Mouse (Mus musculus) midbrain, postnatal 0 days (tissue): ENCODE results near the gene Adra2b. TPM values are rescaled to one million over a fixed set of nuclear protein-coding genes. Genes with fewer than 3 reads are reported as not detected.

Experiments used
- ATAC-seq: fragments of 200-750 bp; cut with Nextera tagmentation; 2 replicates; pipeline ENCODE4 v1.8.0; 2017; ENCODE audit warnings: moderate number of reproducible peaks, mild to moderate bottlenecking, moderate TSS enrichment, moderate library complexity; ENCODE audit not compliant: low FRiP score
- DNase-seq: peaks from one replicate; pipeline ENCODE4 v3.0.0-alpha.2; 2015; ENCODE audit warnings: low spot score
- H3K27ac ChIP-seq: fragments of 300-500 bp; sonication (generic); 2 replicates; pipeline ENCODE4 v1.5.1; 2014; ENCODE audit warnings: low read depth, mild to moderate bottlenecking, low read length, mixed read lengths
- H3K27me3 ChIP-seq: fragments of 300-500 bp; sonication (generic); 2 replicates; pipeline ENCODE4 v1.6.1; 2014; ENCODE audit warnings: low read length, control low read depth, mixed read lengths; ENCODE audit not compliant: insufficient read depth
- H3K36me3 ChIP-seq: fragments of 300-500 bp; sonication (generic); 2 replicates; pipeline ENCODE4 v1.6.1; 2014; ENCODE audit warnings: low read length, control low read depth, mixed read lengths; ENCODE audit not compliant: insufficient read depth
- H3K4me1 ChIP-seq: fragments of 300-500 bp; sonication (generic); 2 replicates; pipeline ENCODE4 v1.6.1; 2014; ENCODE audit warnings: mild to moderate bottlenecking, control low read depth, antibody characterized with exemption, low read length, mixed read lengths; ENCODE audit not compliant: insufficient read depth
- H3K4me2 ChIP-seq: fragments of 300-500 bp; sonication (generic); 2 replicates; pipeline ENCODE4 v1.6.1; 2014; ENCODE audit warnings: low read depth, mild to moderate bottlenecking, low read length, mixed read lengths; ENCODE audit not compliant: poor library complexity, severe bottlenecking
- H3K4me3 ChIP-seq: fragments of 300-500 bp; sonication (generic); 2 replicates; pipeline ENCODE4 v1.5.1; 2014; ENCODE audit warnings: low read depth, mild to moderate bottlenecking, low read length, moderate library complexity
- H3K9ac ChIP-seq: fragments of 300-500 bp; sonication (generic); replicated peaks from 2 replicates; pipeline ENCODE4 v1.6.1; 2014; ENCODE audit warnings: mild to moderate bottlenecking, low read length, moderate library complexity, mixed read lengths; ENCODE audit not compliant: poor library complexity, severe bottlenecking
- H3K9me3 ChIP-seq: fragments of 300-500 bp; sonication (generic); 2 replicates; pipeline ENCODE4 v1.6.1; 2016; ENCODE audit warnings: low read length, control low read depth
- CTCF ChIP-seq: IDR thresholded peaks from 2 replicates; pipeline ENCODE4 v1.5.1; 2016; ENCODE audit warnings: antibody characterized with exemption, mild to moderate bottlenecking
- WGBS: fragments of 180-500 bp; shearing (Covaris S2); extraction: QIAGEN DNeasy Blood & Tissue Kit; methylation state at CpG from one replicate; pipeline ENCODE4 v1.1.7; 2014; 5-methylcytosine and 5-hydroxymethylcytosine counted together
- polyA plus RNA-seq: library from polyadenylated mRNA; unstranded; fragments of >200 nt; fragmentation: Nextera tagmentation; extraction: Ambion mirVana; gene quantifications from 2 replicates; pipeline ENCODE4 v1.2.1, GENCODE M21; 2015
- total RNA-seq: library from RNA; depleted of rRNA; stranded (reverse); fragments of >200 nt; gene quantifications from 2 replicates; pipeline ENCODE4 v1.2.3, GENCODE M21; 2014

The Adra2b gene
- total and polyA plus RNA-seq, 2 experiments from 2014 or later = 0.68 to 0.71 TPM

DNA sequence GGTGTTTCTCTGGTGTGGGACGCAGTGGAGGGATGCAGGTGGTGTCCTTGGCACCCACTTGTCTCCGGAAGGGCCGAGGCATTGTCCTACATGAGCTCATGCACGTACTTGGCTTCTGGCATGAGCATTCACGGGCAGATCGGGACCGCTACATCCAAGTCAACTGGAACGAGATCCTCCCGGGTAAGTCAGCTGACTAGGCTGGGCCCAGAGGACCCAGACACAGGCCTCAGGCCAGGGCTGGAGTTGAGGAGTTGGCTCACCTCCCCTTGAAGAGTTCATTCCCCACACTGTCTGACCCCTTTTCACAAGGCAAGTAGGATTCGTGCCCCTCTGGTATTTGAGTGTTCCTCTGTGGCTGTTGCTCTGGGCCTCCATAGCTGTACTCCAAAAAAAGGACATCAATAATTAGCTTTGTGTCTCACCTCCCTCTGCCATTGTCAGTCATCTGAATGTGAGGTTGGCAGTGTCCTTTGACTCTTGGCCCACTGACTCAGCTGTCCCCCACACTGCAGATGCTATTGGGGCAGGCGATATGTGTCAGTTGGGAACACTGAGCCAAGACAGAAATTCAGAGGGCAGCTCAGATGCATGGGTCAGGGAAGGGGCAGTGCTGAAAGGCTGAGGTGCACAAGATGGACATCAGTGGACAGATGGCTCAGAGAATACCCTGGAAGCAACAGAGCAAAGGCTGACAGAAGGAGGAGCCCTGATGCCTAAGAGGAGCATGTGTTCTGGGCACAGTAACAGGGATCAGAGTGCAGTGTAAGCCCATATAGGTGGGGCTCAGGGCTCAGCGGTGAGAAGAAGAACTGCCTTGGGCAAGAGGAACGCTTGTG lies 15.6 kb upstream of the Adra2b start:
- H3K4me2 ChIP-seq = no peak overlapping the region
- no peak for DNase-seq
- no peaks in the 10 kb centered on the region for H3K9me3 ChIP-seq
- H3K27ac ChIP-seq = no peak overlapping the region
- H3K27me3 ChIP-seq = no peaks in the 10 kb centered on the region; the same call in 1 of the 2 replicates
- H3K4me3 ChIP-seq = no peak overlapping the region
- H3K36me3 ChIP-seq = no peaks in the 10 kb centered on the region
- H3K4me1 ChIP-seq = no peaks in the 10 kb centered on the region
- WGBS = 79% methylated on average over 13 of the region's 13 CpGs
- H3K9ac ChIP-seq = no peak overlapping the region
- TF ChIP-seq CTCF = no peak
- no peak for ATAC-seq

DNA sequence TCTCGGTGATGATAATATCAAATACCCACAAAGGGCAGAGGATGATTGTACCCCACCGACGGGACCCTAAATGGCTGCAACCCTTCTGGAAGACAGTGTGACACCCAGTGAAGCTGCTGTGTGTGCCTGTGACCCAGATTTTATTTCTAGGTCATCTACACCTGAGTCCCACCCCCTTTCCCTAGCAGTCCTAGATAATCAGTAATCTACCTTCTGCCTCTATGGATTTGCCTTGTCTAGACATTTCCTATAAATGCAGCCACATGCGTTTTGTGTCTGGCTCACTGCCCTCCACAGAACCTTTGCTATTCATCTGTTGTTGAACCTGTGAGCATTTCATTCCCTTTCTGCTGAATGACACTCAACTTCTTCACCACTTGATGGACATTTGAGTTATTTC lies 9.1 kb upstream of the Adra2b start:
- 88% methylated on average over 4 of the region's 4 CpGs for WGBS
- Histone ChIP-seq H3K36me3 (no peaks in the 10 kb centered on the region), H3K27ac (no peak overlapping the region), H3K4me2 (no peak overlapping the region), H3K4me1 (no peaks in the 10 kb centered on the region), H3K27me3 (no peaks in the 10 kb centered on the region), H3K4me3 (no peak overlapping the region), H3K9ac (no peak overlapping the region), H3K9me3 (no peaks in the 10 kb centered on the region)
- no peak for TF ChIP-seq CTCF
- DNase-seq (no peak), ATAC-seq (no peak)

DNA sequence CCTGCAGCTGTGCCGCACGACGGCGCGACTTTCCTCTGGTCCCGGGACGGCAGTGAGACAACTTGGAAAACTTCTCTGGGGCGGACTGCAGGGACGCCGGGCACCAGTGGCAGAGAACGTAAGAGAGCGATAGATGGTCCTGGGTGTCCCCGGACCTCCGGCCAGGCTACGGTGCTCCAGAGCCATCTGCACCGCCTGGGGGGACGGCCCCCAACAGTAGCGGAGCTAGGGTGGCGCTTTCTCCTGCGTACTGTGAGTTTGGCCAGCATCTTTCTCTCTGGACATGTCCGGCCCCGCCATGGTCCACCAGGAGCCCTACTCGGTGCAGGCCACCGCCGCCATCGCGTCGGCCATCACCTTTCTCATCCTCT lies 259 bp downstream of the Adra2b start:
- H3K27me3 ChIP-seq = peaks cover 57% of the 10 kb centered on the region

DNA sequence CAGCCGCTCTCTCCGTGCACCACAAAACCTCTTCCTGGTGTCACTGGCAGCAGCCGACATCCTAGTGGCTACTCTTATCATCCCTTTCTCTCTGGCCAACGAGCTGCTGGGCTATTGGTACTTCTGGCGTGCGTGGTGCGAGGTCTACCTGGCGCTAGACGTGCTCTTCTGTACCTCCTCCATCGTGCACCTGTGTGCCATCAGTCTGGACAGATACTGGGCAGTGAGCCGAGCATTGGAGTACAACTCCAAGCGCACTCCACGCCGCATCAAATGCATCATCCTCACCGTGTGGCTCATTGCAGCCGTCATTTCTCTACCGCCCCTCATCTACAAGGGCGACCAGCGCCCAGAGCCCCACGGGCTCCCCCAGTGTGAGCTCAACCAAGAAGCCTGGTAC lies 688 bp downstream of the Adra2b start:
- no peak overlapping the region for H3K27ac ChIP-seq
- DNase-seq = peak; percentile 22
- no peaks in the 10 kb centered on the region for H3K36me3 ChIP-seq
- peaks cover 57% of the 10 kb centered on the region for H3K27me3 ChIP-seq
- no peak for ATAC-seq
- H3K9me3 ChIP-seq = no peaks in the 10 kb centered on the region
- 4% methylated on average over 20 of the region's 20 CpGs for WGBS
- H3K4me1 ChIP-seq = peaks cover 8% of the 10 kb centered on the region; the same call in 1 of the 2 replicates
- H3K4me3 ChIP-seq = peak overlapping the region; percentile 39
- no peak for TF ChIP-seq CTCF
- no peak overlapping the region for H3K9ac ChIP-seq
- H3K4me2 ChIP-seq = peak overlapping the region; percentile 72

More for the DNA sequence above, 259 bp downstream of the Adra2b start:
- peaks cover 8% of the 10 kb centered on the region; the same call in 1 of the 2 replicates for H3K4me1 ChIP-seq
- no peak for DNase-seq
- no peaks in the 10 kb centered on the region for H3K9me3 ChIP-seq
- no peak overlapping the region for H3K27ac ChIP-seq
- no peak for TF ChIP-seq CTCF
- 1% methylated on average over 28 of the region's 28 CpGs for WGBS
- no peaks in the 10 kb centered on the region for H3K36me3 ChIP-seq
- H3K9ac ChIP-seq = peak overlapping the region; percentile 29; the same call in 1 of the 2 replicates
- H3K4me3 ChIP-seq = peak overlapping the region; percentile 39
- ATAC-seq = no peak
- peak overlapping the region; percentile 72 for H3K4me2 ChIP-seq

DNA sequence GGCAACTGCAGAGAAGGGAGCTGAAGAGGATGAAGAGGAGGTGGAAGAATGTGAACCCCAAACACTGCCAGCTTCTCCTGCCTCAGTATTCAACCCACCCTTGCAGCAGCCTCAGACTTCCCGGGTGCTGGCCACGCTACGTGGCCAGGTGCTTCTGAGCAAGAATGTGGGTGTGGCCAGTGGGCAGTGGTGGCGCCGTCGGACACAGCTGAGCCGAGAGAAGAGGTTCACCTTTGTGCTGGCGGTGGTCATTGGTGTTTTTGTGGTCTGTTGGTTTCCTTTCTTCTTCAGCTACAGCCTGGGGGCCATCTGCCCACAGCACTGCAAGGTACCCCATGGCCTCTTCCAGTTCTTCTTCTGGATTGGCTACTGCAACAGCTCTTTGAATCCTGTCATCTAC lies 1.4 kb downstream of the Adra2b start:
- Histone ChIP-seq H3K27me3 (peaks cover 57% of the 10 kb centered on the region), H3K9ac (no peak overlapping the region), H3K4me3 (no peak overlapping the region), H3K27ac (no peak overlapping the region), H3K4me2 (no peak overlapping the region), H3K36me3 (no peaks in the 10 kb centered on the region), H3K9me3 (no peaks in the 10 kb centered on the region), H3K4me1 (peaks cover 8% of the 10 kb centered on the region; the same call in 1 of the 2 replicates)
- no peak for DNase-seq
- ATAC-seq = no peak
- TF ChIP-seq CTCF = no peak
- WGBS = 20% methylated on average over 8 of the region's 8 CpGs

DNA sequence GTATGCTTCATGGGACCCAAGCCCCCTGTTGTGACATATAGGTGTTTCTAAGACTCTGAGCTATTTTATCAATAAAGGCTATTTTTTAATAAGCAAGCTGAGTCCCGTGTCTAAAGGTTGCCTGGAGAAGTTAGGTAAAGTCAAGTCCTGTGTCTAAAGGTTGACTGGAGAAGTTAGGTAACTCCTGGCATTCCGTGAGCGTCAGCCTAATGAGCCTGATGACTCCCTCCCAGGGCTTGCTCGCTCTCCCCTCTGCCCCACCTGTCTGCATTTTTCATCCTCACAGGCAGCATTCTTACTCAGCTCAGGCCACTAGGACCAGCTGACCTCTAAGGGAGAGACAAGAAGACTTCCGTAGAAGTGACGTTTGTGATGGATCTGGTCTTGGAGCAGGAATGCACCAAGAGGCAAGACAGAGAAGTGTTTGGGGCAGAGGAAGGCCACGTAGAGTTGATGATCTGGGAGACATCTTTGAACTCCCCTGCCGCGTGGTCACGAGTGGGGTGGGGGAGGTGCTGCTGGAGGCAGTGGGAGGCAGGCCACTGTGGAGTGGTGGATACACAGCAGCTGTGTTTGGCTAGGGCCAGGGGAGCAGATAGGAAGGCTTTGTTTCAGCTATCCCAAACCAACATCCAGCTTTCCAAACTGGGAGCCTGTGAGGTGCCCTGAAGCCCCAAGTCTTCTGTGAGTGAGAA lies 4.3 kb downstream of the Adra2b start:
- ATAC-seq (no peak), DNase-seq (no peak)
- no peaks in the 10 kb centered on the region for H3K36me3 ChIP-seq
- H3K9ac ChIP-seq = no peak overlapping the region
- H3K27ac ChIP-seq = no peak overlapping the region
- TF ChIP-seq CTCF = no peak
- 75% methylated on average over 10 of the region's 10 CpGs for WGBS
- H3K4me3 ChIP-seq = no peak overlapping the region
- peaks cover 8% of the 10 kb centered on the region; the same call in 1 of the 2 replicates for H3K4me1 ChIP-seq
- no peaks in the 10 kb centered on the region for H3K9me3 ChIP-seq
- H3K4me2 ChIP-seq = no peak overlapping the region
- peaks cover 33% of the 10 kb centered on the region for H3K27me3 ChIP-seq
